Mouse (Mus musculus): ENCODE measurements at regions not wholly inside any gene's neighbourhood (a gene's known extent, or its start where the extent isn't known, plus 50 kb on each side); places are given as distances from the start of the nearest gene placed in this dataset.

GRCm38 (mm10) chr6:117284376-117285106, 116.2 kb downstream of the Cxcl12 start:
- no peak overlapping the region for H3K4me3 ChIP-seq
- no peak for TF ChIP-seq CTCF (IDR thresholded peaks at IDR 0.05)

GRCm38 (mm10) chr6:117287396-117287795, 119.1 kb downstream of the Cxcl12 start:
- no peak for TF ChIP-seq CTCF (IDR thresholded peaks at IDR 0.05)
- no peak overlapping the region for H3K27ac ChIP-seq
- intact Hi-C loops (cut with DNase I): no loop called here
- no peak overlapping the region for H3K4me3 ChIP-seq
- DNase-seq: no peak

More at GRCm38 (mm10) chr6:117284376-117285106, 116.2 kb downstream of the Cxcl12 start:
- no peak overlapping the region for H3K27ac ChIP-seq
- DNase-seq: no peak
- intact Hi-C loops (cut with DNase I): no loop called here

- intact Hi-C loops (cut with DNase I): no loop called here
- no peak overlapping the region for H3K27ac ChIP-seq
- no peak for TF ChIP-seq CTCF (IDR thresholded peaks at IDR 0.05)
Observed at GRCm38 (mm10) chr6:117293780-117294465, 125.6 kb downstream of the Cxcl12 start.

GRCm38 (mm10) chr6:117297918-117298317, 129.6 kb downstream of the Cxcl12 start:
- Histone ChIP-seq H3K4me3 (no peak overlapping the region), H3K27ac (no peak overlapping the region)
- no peak for DNase-seq
- intact Hi-C loops (cut with DNase I): no loop called here
- TF ChIP-seq CTCF (IDR thresholded peaks at IDR 0.05): no peak

More at GRCm38 (mm10) chr6:117293780-117294465, 125.6 kb downstream of the Cxcl12 start:
- DNase-seq: no peak
- H3K4me3 ChIP-seq: no peak overlapping the region

GRCm38 (mm10) chr6:117299503-117300288, 131.4 kb downstream of the Cxcl12 start:
- DNase-seq: no peak
- no peak for TF ChIP-seq CTCF (IDR thresholded peaks at IDR 0.05)
- H3K27ac ChIP-seq: no peak overlapping the region
- intact Hi-C loops (cut with DNase I): no loop called here
- no peak overlapping the region for H3K4me3 ChIP-seq

GRCm38 (mm10) chr6:117303361-117303760, 135.0 kb downstream of the Cxcl12 start:
- no peak for DNase-seq
- no peak for TF ChIP-seq CTCF (IDR thresholded peaks at IDR 0.05)
- intact Hi-C loops (cut with DNase I): no loop called here
- Histone ChIP-seq H3K4me3 (no peak overlapping the region), H3K27ac (no peak overlapping the region)

- no peak overlapping the region for H3K4me3 ChIP-seq
- intact Hi-C loops (cut with DNase I): no loop called here
- no peak for DNase-seq
- no peak for TF ChIP-seq CTCF (IDR thresholded peaks at IDR 0.05)
- H3K27ac ChIP-seq: no peak overlapping the region
Observed at GRCm38 (mm10) chr6:117305736-117306250, 137.5 kb downstream of the Cxcl12 start.

- Histone ChIP-seq H3K4me3 (no peak overlapping the region), H3K27ac (no peak overlapping the region)
- no peak for DNase-seq
- TF ChIP-seq CTCF (IDR thresholded peaks at IDR 0.05): no peak
- intact Hi-C loops (cut with DNase I): no loop called here
Observed at GRCm38 (mm10) chr6:117308636-117309035, 140.3 kb downstream of the Cxcl12 start.

- DNase-seq: no peak
- Histone ChIP-seq H3K4me3 (no peak overlapping the region), H3K27ac (no peak overlapping the region)
- TF ChIP-seq CTCF (IDR thresholded peaks at IDR 0.05): no peak
- intact Hi-C loops (cut with DNase I): no loop called here
Observed at GRCm38 (mm10) chr6:117312891-117313781, 144.8 kb downstream of the Cxcl12 start.

- no peak for DNase-seq
- TF ChIP-seq CTCF (IDR thresholded peaks at IDR 0.05): no peak
- H3K27ac ChIP-seq: no peak overlapping the region
- no peak overlapping the region for H3K4me3 ChIP-seq
- intact Hi-C loops (cut with DNase I): no loop called here
Observed at GRCm38 (mm10) chr6:117313944-117314566, 145.7 kb downstream of the Cxcl12 start.

GRCm38 (mm10) chr6:117323301-117323700, 155.0 kb downstream of the Cxcl12 start:
- no peak for DNase-seq
- H3K27ac ChIP-seq: no peak overlapping the region
- no peak overlapping the region for H3K4me3 ChIP-seq
- intact Hi-C loops (cut with DNase I): no loop called here
- TF ChIP-seq CTCF (IDR thresholded peaks at IDR 0.05): no peak

Data from gastrocnemius, adult 2 months (tissue).